Mouse (Mus musculus) heart, embryonic 10.5 days (tissue): ENCODE results near the gene Galnt13. TPM values are rescaled to one million over a fixed set of nuclear protein-coding genes. Genes with fewer than 3 reads are reported as not detected.

Source experiments
- DNase-seq: peaks from one replicate; pipeline ENCODE4 v3.0.0-alpha.2; 2017; ENCODE audit warnings: low spot score
- H3K27ac ChIP-seq: fragments of 300-500 bp; sonication (generic); 2 replicates; pipeline ENCODE4 v1.5.1; 2016; ENCODE audit warnings: mild to moderate bottlenecking
- H3K27me3 ChIP-seq: fragments of 300-500 bp; sonication (generic); 2 replicates; pipeline ENCODE4 v1.6.1; 2016; ENCODE audit warnings: mild to moderate bottlenecking; ENCODE audit not compliant: poor library complexity, insufficient read depth, severe bottlenecking
- H3K36me3 ChIP-seq: fragments of 300-500 bp; sonication (generic); 2 replicates; pipeline ENCODE4 v1.6.1; 2016; ENCODE audit warnings: mild to moderate bottlenecking, moderate library complexity
- H3K4me1 ChIP-seq: fragments of 300-500 bp; sonication (generic); 2 replicates; pipeline ENCODE4 v1.6.1; 2016; ENCODE audit warnings: mild to moderate bottlenecking
- H3K4me3 ChIP-seq: fragments of 300-500 bp; sonication (generic); 2 replicates; pipeline ENCODE4 v1.5.1; 2016; ENCODE audit warnings: mild to moderate bottlenecking, moderate library complexity
- H3K9me3 ChIP-seq: fragments of 300-500 bp; sonication (generic); 2 replicates; pipeline ENCODE4 v1.6.1; 2016; ENCODE audit warnings: mild to moderate bottlenecking, moderate library complexity
- WGBS: fragments of 180-500 bp; shearing (Covaris S2); methylation state at CpG from one replicate; pipeline ENCODE4 v1.1.7; 2016; 5-methylcytosine and 5-hydroxymethylcytosine counted together
- polyA plus RNA-seq: library from polyadenylated mRNA; unstranded; fragments of >200 nt; fragmentation: Nextera tagmentation; extraction: Ambion mirVana; gene quantifications from 2 replicates; pipeline ENCODE4 v1.2.1, GENCODE M21; 2016

Galnt13 gene
- polyA plus RNA-seq = 0.15 TPM in 1 of 2 replicates, not detected in the other

DNA sequence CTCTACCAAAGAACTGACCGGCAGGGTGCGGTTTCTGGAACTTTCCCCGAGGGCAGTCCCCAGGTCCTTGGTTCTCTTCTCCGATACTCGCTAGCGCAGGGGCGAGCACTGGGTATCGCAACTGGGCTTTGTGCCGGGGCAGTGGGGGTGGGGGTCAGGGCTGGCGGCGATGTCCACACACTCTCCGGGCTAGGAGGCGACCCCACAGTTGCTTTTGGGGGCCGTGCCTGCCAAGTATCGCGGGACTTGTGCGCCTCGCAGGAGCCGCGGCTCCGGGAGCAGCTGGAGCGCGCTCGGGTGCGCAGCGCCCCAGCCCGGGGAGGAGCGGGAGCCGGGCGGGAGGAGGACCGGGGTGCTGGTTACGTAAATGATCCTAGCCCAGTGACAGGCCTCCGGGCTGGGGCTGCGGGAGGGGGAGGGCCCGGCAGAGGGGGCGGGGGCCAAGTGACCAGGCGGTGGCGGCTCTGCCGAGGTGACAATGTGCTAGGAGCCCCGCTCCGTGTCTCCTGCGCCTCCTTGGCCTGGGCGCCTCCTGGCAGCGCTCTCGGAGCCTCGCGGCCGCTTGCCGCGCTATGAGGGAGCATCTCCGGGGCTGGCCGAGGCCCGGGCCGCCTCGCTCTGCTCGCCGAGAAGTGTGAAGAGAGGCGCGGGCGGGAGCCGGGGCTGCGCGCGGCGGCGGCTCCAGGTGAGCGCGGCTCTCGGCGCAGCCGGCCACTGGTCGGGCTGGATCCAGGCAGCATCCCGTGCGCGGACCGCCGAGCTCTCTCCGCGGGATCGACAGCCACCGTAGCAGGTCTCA lies at the start of gene Galnt13:
Galnt13 (plus strand) TSS at position 381 of the 799 bp plus-strand sequence.
- peak within 1 kb of the TSS; percentile 67 for H3K4me3 ChIP-seq
- H3K9me3 ChIP-seq = no peaks in the 10 kb centered on the region
- DNase-seq = peak; percentile 74
- no peaks in the 10 kb centered on the region for H3K36me3 ChIP-seq
- H3K4me1 ChIP-seq = peaks cover 15% of the 10 kb centered on the region
- WGBS = under 1% methylated on average over 78 of the region's 81 CpGs
- H3K27me3 ChIP-seq = peaks cover 43% of the 10 kb centered on the region
- 0 out of 2 replicates have a peak within 1 kb of the TSS, but pooled peaks have one; percentile 6 for H3K27ac ChIP-seq

DNA sequence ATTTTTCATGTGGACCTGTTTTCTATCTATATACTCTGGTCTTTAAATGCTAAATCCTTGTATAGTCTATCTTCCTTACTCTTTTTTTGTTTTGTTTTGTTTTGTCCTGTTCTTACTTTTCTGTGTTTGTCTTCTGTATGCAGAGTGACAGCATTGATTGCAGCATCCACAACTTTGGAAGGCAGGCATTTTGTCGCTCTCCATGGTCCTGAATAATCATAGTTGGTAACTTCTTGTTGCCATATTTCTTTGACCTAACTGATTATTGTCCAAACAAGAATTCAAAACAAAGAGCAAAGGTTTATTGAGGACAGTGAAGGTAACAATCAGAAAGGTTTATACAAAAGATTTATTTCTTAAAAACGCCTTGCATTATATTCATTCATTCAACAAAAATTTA lies 5.1 kb upstream of the Galnt13 start:
- no peaks in the 10 kb centered on the region for H3K9me3 ChIP-seq
- DNase-seq = no peak
- no peak overlapping the region for H3K27ac ChIP-seq
- 25% methylated on average over 2 of the region's 2 CpGs for WGBS
- no peaks in the 10 kb centered on the region for H3K36me3 ChIP-seq
- no peak overlapping the region for H3K4me3 ChIP-seq
- peaks cover 4% of the 10 kb centered on the region; the same call in 1 of the 2 replicates for H3K4me1 ChIP-seq
- peaks cover 15% of the 10 kb centered on the region for H3K27me3 ChIP-seq

DNA sequence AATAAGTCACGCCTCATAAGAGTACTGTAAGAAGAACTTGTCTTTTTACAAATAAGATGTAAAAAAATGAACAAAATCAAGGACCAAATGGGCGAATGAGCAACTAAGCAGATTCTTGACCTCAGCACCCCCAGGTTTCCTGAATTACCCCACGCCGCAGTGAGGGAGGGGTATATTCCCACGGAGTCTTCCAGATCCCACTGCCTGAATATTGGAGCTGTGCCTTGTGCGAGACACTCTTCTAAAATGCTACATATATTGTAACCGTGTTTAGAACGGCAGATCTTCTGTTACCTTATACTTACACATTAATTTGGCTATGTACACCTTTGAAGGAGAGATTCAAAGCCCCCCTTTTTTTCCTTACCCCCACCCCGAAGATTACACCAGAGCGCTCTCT lies 737 bp upstream of the Galnt13 start:
- DNase-seq = no peak
- H3K27ac ChIP-seq = no peak overlapping the region
- no peaks in the 10 kb centered on the region for H3K9me3 ChIP-seq
- no peak overlapping the region; the same call in 1 of the 2 replicates for H3K4me3 ChIP-seq
- H3K4me1 ChIP-seq = peaks cover 15% of the 10 kb centered on the region
- no peaks in the 10 kb centered on the region for H3K36me3 ChIP-seq
- 45% methylated on average over 10 of the region's 10 CpGs for WGBS
- H3K27me3 ChIP-seq = peaks cover 43% of the 10 kb centered on the region

DNA sequence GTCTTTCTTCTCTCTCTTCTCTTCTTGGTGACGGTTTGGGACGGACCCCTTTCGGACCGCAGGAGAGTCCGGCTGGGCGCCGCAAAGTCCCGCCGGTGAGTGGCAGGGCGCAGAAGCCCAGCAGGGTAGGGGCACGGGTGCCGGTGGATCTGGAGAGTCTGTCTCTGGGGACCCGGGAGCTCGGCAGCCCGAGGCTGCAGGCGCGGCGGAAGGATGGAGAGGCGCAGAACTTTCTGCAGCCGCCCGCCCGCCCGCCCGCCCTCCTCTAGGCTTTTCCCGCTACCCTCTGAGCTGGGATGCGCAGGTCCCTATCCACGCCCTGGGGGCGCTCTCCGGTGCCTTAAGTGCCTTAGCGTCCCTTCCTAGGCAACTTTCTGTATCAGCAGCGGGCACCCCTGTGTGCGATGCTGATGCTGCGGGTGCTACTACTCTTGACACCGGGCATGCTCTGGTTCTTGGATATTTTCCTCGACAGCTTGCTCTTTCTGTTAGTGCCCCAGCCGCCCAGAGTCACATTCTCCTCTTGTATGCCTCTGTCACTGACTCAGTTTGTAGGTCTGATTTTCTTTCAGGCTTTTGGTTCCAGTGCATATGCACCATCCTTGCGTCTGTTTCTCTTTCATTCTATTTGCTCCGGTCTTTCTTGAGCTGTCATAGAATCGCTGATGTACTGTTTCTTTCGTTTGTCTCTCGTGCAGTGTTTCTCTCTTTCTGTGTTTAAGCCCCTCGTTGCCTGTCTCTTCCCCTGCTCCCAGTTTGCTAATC lies 801 bp downstream of the Galnt13 start:
- no peak overlapping the region for H3K27ac ChIP-seq

DNA sequence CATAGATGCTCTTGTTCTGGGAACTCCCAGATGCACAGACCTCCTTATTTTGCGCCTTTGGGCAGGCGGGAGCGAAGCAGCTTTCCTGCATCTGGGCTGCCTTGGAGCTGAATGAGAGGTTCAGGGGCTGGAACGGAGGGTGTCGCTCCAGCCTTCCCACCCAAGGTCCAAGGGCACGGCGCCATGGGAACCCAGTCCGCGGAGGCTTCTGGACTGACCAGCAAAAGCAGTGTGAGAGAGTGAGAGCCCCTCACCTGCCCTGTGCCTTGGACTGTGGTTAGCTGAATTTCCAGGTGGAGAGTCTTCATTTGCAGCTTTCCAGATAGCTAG lies 1.3 kb downstream of the Galnt13 start:
- Histone ChIP-seq H3K9me3 (no peaks in the 10 kb centered on the region), H3K36me3 (no peaks in the 10 kb centered on the region), H3K4me1 (peaks cover 15% of the 10 kb centered on the region), H3K27me3 (peaks cover 43% of the 10 kb centered on the region), H3K27ac (no peak overlapping the region), H3K4me3 (peak overlapping the region; percentile 67; the same call in 1 of the 2 replicates)
- DNase-seq = no peak
- 8% methylated on average over 9 of the region's 9 CpGs for WGBS

More for the DNA sequence above, 801 bp downstream of the Galnt13 start:
- peak; percentile 73 for DNase-seq
- H3K27me3 ChIP-seq = peaks cover 43% of the 10 kb centered on the region
- no peaks in the 10 kb centered on the region for H3K9me3 ChIP-seq
- H3K36me3 ChIP-seq = no peaks in the 10 kb centered on the region
- WGBS = 3% methylated on average over 38 of the region's 42 CpGs
- peaks cover 15% of the 10 kb centered on the region for H3K4me1 ChIP-seq
- H3K4me3 ChIP-seq = peak overlapping the region; percentile 67

DNA sequence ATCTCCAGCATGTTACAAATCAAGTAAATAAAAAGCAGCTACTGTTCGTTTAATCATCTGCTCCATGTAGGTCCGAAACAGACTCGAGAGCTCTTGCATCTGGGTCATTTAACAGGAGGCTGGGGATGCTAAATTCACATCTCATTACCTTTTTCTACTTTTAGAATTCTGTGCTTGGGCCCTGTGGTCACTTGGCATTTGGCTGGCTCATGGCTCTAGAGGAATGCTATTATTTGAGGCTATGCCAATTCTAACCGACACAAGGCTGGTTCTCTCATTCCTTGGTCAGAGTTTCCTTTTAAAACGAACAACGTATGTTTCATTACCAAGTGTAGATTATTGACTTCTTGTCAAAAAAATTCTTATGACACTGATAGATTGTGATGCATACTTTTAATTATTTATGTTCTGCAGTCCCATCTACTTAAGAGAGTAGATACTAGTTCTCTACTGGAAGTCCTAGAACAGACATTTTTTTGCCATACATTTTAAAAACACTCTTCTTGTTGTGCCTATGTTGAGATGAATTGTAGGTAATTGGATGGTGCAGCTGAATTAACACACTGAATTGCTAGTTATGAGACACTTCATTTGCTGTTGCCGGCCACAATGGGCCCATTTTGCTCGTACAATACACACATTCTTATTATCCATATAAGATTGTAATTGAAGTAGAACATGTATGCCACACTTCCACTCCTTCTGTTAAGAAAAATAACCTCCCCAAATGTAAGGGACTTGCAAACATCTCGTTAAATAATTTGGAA lies 6.8 kb downstream of the Galnt13 start:
- Histone ChIP-seq H3K9me3 (no peaks in the 10 kb centered on the region), H3K36me3 (no peaks in the 10 kb centered on the region), H3K27me3 (peaks cover 9% of the 10 kb centered on the region), H3K4me1 (no peaks in the 10 kb centered on the region), H3K4me3 (no peak overlapping the region), H3K27ac (no peak overlapping the region)
- no peak for DNase-seq
- 80% methylated on average over 9 of the region's 9 CpGs for WGBS

DNA sequence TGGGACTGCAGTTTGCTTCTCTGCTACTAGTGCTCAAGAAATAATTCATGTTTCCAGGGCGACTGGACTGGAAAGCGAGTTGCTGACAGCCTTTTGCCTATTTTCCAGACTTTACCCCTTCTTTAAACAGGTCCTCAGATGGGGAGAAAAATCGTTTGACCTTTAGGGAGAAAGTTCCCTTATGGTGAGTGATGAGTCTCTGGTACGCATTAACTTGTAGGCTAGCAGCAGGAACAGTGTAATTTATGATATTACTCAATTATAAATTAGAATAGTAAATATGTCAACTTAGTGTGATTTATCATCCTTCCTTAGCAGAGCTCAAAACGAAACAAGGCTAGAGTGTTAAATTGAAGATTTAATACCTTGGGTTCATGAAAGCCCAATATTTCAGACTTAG lies 47.3 kb downstream of the Galnt13 start:
- no peaks in the 10 kb centered on the region for H3K4me1 ChIP-seq
- H3K36me3 ChIP-seq = no peaks in the 10 kb centered on the region
- WGBS = 71% methylated on average over 5 of the region's 5 CpGs
- H3K4me3 ChIP-seq = no peak overlapping the region
- H3K27ac ChIP-seq = no peak overlapping the region
- no peaks in the 10 kb centered on the region for H3K9me3 ChIP-seq
- H3K27me3 ChIP-seq = no peaks in the 10 kb centered on the region
- DNase-seq = no peak

DNA sequence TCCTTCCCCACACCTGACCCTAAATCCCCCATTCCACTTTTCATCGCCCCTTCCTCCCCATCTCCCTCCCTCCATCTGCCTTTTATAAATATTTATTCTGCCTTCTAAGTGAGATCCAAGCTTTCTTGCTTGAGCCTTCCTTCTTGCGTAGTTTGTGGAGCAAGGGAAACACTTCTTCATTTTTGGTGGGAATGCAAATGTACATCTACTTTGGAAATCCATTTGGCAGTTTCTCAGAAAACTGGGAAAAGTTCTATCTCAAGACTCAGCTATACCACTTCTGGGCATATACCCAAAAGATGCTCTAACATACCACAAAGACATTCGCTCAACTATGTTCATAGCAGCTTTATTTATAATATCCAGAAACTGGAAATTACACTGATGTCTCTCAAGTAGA lies 86.9 kb downstream of the Galnt13 start:
- Histone ChIP-seq H3K27ac (no peak overlapping the region), H3K27me3 (no peaks in the 10 kb centered on the region), H3K4me3 (no peak overlapping the region), H3K4me1 (no peaks in the 10 kb centered on the region), H3K36me3 (no peaks in the 10 kb centered on the region), H3K9me3 (no peaks in the 10 kb centered on the region)
- no peak for DNase-seq
- 80% methylated on average over 3 of the region's 3 CpGs for WGBS

DNA sequence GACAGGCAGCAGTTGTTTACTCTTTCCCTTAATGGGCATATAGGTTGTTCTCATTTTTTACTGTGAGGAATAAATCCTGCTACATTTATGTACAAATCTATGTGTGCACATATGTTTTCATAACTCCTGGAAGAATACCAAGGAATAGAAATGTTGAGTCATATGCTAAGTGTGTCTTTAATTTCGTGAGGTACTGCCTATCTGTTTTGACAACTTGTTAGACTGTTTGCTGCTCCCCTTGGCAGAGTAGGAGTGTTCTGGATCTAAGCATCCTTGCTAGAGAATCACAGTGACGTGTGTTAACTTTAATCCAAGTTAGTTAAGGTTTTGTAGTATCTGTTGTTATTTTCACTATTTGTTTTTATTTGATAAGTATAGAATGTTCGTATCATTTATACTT lies 91.0 kb downstream of the Galnt13 start:
- no peaks in the 10 kb centered on the region for H3K4me1 ChIP-seq
- H3K27me3 ChIP-seq = no peaks in the 10 kb centered on the region
- no peaks in the 10 kb centered on the region for H3K36me3 ChIP-seq
- H3K4me3 ChIP-seq = no peak overlapping the region
- H3K9me3 ChIP-seq = no peaks in the 10 kb centered on the region
- H3K27ac ChIP-seq = no peak overlapping the region
- no peak for DNase-seq
- WGBS = 67% methylated on average over 3 of the region's 3 CpGs

DNA sequence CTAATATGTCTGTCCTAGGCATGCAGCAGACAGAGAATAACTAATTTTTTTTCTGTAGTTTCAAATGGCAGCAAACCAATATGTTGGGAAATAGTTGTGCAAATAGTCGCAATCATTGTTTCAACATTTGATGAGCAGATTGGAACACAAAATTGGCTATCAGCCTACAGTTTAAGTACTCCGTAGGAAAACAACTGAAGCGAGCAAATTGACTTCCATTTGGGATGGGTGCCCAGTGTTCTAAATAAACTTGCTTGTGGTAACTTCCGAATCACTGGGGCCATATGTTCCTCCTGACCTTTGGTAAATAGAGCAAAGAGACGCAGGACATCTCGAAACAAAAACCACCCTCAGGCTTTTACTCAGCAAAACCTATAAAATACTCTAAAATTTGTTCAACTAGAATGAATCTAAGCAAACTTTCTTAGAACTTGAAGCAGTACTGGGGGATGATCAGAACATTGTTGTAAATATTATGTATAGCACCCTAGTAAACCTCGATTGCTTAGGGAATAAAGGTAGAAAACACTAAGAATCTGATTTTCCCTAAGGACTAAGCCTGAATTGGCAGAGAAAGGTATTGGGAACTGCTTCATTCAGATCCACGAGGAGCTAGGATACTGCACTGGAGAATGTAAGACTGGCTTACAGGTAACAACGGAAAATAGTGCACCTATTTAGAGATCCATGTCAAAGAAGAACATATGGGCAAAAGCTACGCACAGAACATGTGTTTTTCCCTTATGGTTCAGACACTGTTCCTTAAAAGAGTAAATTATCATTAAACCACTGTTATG lies 122.4 kb downstream of the Galnt13 start:
- H3K36me3 ChIP-seq = no peaks in the 10 kb centered on the region
- no peaks in the 10 kb centered on the region for H3K27me3 ChIP-seq
- H3K4me3 ChIP-seq = no peak overlapping the region
- DNase-seq = no peak
- H3K4me1 ChIP-seq = no peaks in the 10 kb centered on the region
- no peak overlapping the region for H3K27ac ChIP-seq
- 80% methylated on average over 10 of the region's 10 CpGs for WGBS
- no peaks in the 10 kb centered on the region for H3K9me3 ChIP-seq

DNA sequence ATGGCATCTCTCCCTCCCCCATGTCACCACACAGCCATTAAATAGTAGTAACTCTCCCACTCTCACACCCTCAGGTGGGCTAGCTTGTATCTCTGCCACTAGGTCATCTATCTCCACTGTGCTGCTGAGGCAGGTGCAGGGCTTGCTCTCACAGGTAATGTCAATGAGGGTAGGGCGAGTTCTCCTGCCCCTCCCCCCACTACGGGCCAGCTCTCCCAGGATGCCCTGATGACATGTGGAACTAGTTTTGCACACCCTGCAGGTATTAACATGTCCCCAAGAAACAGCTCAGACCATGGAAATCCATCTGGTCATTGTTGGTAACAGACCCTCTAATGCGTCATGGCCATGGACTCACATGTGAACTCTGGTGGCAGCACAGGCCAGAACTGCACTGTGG lies 129.0 kb downstream of the Galnt13 start:
- Histone ChIP-seq H3K27me3 (no peaks in the 10 kb centered on the region), H3K4me3 (no peak overlapping the region), H3K4me1 (no peaks in the 10 kb centered on the region), H3K36me3 (no peaks in the 10 kb centered on the region), H3K9me3 (no peaks in the 10 kb centered on the region), H3K27ac (no peak overlapping the region)
- DNase-seq = no peak
- 81% methylated on average over 3 of the region's 3 CpGs for WGBS

DNA sequence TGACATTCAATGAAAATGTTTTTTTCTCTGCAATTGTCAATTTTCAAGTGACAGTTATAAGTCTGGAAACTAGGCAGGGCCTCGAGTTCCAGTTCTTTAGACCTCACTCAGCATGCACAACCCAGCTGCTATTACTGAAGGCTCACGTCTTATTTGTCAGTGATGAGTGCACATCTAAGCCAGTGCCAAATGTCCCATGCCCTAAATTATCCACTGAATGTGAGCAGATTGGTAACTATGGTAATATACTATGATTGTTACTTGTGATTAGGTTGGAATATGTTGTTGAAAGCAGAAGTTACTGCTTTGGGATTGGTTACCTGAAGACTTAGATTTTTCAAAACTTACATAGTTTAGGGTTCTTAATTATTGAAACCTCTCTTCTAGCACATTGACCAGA lies 131.1 kb downstream of the Galnt13 start:
- no peaks in the 10 kb centered on the region for H3K36me3 ChIP-seq
- no peaks in the 10 kb centered on the region for H3K27me3 ChIP-seq
- no peak for DNase-seq
- H3K4me1 ChIP-seq = no peaks in the 10 kb centered on the region
- no peak overlapping the region for H3K27ac ChIP-seq
- WGBS = 72% methylated on average over 2 of the region's 2 CpGs
- no peaks in the 10 kb centered on the region for H3K9me3 ChIP-seq
- no peak overlapping the region for H3K4me3 ChIP-seq
